23 mouse cellular contexts compared by ENCODE assay signal in the genomic region with DNA sequence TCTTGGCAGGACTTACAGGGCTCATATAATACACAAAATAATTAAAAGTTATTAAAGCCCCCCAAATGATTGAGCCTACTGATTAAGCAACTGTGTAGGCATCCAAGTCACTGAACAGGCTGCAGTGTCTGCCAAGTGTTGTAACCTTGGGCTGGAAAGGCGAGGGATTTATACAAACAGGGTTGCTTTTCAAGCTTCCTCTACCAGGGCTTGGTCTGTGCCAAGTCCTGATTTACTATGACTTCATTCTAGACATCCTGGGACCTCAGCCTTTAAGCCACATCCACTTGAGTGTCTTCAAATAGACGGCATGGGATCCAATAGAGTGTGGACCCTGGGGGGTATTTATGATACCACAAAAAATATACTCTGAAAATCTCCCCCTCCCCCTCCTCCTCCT. TPM values are rescaled to one million over a fixed set of nuclear protein-coding genes. Genes with fewer than 3 reads are reported as not detected.
DNase-seq lines count a peak whose midpoint lies in the region; ATAC-seq and TF ChIP-seq lines count a peak whose summit lies in the region.
"Had no signal": no experiment of that assay in that cellular context is flagged by ENCODE, and none has a peak within 500 bp of the region (broad histone marks: within the 10 kb centered on the region; RNA-seq: fewer than 3 reads in every experiment).

No protein-coding gene starts in this region.

- DNase-seq in forebrain, embryonic 10.5 days (ENCODE audit: extremely low spot score, low spot score), result no peak
- peak; percentile 41 for DNase-seq in lung, embryonic 14.5 days
- DNase-seq in lung, postnatal 10 days, result no peak
- DNase-seq in adrenal gland, adult 8-10 months, result peak; percentile 19
- DNase-seq in brain, embryonic 14.5 days (ENCODE audit: low read depth), result peak; percentile 75
- DNase-seq in right cerebral cortex, postnatal 25 days, result no peak
- DNase-seq: cerebellum, adult 11 months; cerebellum, postnatal 10 days; heart, postnatal 10 days had no signal

- WGBS in forebrain, embryonic 16.5 days, result 29% methylated on average over 2 of the region's 2 CpGs
- WGBS in forebrain, embryonic 10.5 days, result 89% methylated on average over 2 of the region's 2 CpGs
- 37% methylated on average over 2 of the region's 2 CpGs for WGBS in lung, embryonic 14.5 days

- peaks cover 5% of the 10 kb centered on the region; the same call in 1 of the 2 replicates for H3K4me1 ChIP-seq in forebrain, embryonic 16.5 days (replicated peaks; ENCODE audit: control insufficient read depth, insufficient read depth, low read length)
- peaks cover 14% of the 10 kb centered on the region for H3K4me1 ChIP-seq in forebrain, embryonic 10.5 days
- H3K4me1 ChIP-seq in lung, embryonic 14.5 days (ENCODE audit: insufficient read depth), result no peaks in the 10 kb centered on the region
- H3K4me1 ChIP-seq: heart, embryonic 10.5 days; hindbrain, embryonic 12.5 days; intestine, embryonic 15.5 days had no signal

- H3K9me3 ChIP-seq in forebrain, embryonic 16.5 days (ENCODE audit: control insufficient read depth, low read length), result no peaks in the 10 kb centered on the region
- H3K9me3 ChIP-seq in forebrain, embryonic 10.5 days, result no peaks in the 10 kb centered on the region
- H3K9me3 ChIP-seq in lung, embryonic 14.5 days (ENCODE audit: low read depth, low read length), result no peaks in the 10 kb centered on the region
- H3K9me3 ChIP-seq: embryonic facial prominence, embryonic 15.5 days; heart, embryonic 10.5 days; hindbrain, embryonic 12.5 days; intestine, embryonic 15.5 days; limb, embryonic 13.5 days had no signal

- no peak overlapping the region for H3K9ac ChIP-seq in forebrain, embryonic 16.5 days (replicated peaks; ENCODE audit: low read depth, low read length)
- no peak overlapping the region for H3K9ac ChIP-seq in lung, embryonic 14.5 days
- H3K9ac ChIP-seq: embryonic facial prominence, embryonic 15.5 days; hindbrain, embryonic 12.5 days; intestine, embryonic 15.5 days; limb, embryonic 13.5 days; liver, embryonic 14.5 days had no signal

- no peak overlapping the region for H3K27ac ChIP-seq in forebrain, embryonic 16.5 days (ENCODE audit: low read length)
- no peak overlapping the region for H3K27ac ChIP-seq in forebrain, embryonic 10.5 days
- no peak overlapping the region for H3K27ac ChIP-seq in lung, embryonic 14.5 days (ENCODE audit: low read depth)
- H3K27ac ChIP-seq: embryonic facial prominence, embryonic 15.5 days; heart, embryonic 10.5 days; hindbrain, embryonic 12.5 days; intestine, embryonic 15.5 days; limb, embryonic 13.5 days; liver, embryonic 14.5 days; macrophage had no signal

- TF ChIP-seq POLR2A in brain, embryonic 14.5 days (IDR thresholded peaks at IDR 0.05; ENCODE audit: borderline replicate concordance, extremely low read depth, insufficient read depth, insufficient read length, poor library complexity, severe bottlenecking), result no peak

- 0 out of 2 replicates have a peak, but pooled peaks have one; percentile 49 for ATAC-seq in forebrain, embryonic 16.5 days
- ATAC-seq in lung, embryonic 14.5 days (ENCODE audit: insufficient read depth), result peak; percentile 69
- ATAC-seq: intestine, embryonic 15.5 days; Patski had no signal

- no peaks in the 10 kb centered on the region for H3K27me3 ChIP-seq in forebrain, embryonic 16.5 days (replicated peaks; ENCODE audit: control insufficient read depth, insufficient read depth, low read length)
- no peaks in the 10 kb centered on the region for H3K27me3 ChIP-seq in forebrain, embryonic 10.5 days (ENCODE audit: poor library complexity, severe bottlenecking)
- no peaks in the 10 kb centered on the region for H3K27me3 ChIP-seq in lung, embryonic 14.5 days (ENCODE audit: insufficient read depth, low read length)
- H3K27me3 ChIP-seq: embryonic facial prominence, embryonic 15.5 days; hindbrain, embryonic 12.5 days; intestine, embryonic 15.5 days; Patski had no signal

- no peaks in the 10 kb centered on the region for H3K36me3 ChIP-seq in forebrain, embryonic 16.5 days (ENCODE audit: control insufficient read depth, insufficient read depth)
- H3K36me3 ChIP-seq in forebrain, embryonic 10.5 days (replicated peaks), result no peaks in the 10 kb centered on the region
- no peaks in the 10 kb centered on the region for H3K36me3 ChIP-seq in lung, embryonic 14.5 days (ENCODE audit: insufficient read depth)
- H3K36me3 ChIP-seq: embryonic facial prominence, embryonic 15.5 days; heart, embryonic 10.5 days; hindbrain, embryonic 12.5 days; intestine, embryonic 15.5 days; limb, embryonic 13.5 days had no signal

- no peak for TF ChIP-seq CTCF in lung, embryonic 14.5 days (IDR thresholded peaks at IDR 0.05; ENCODE audit: low read depth)
- TF ChIP-seq CTCF in brain, embryonic 14.5 days (IDR thresholded peaks at IDR 0.05; ENCODE audit: borderline replicate concordance, extremely low read depth, insufficient read depth, insufficient read length), result no peak

- H3K4me2 ChIP-seq in forebrain, embryonic 16.5 days (ENCODE audit: low read length), result no peak overlapping the region
- no peak overlapping the region for H3K4me2 ChIP-seq in lung, embryonic 14.5 days
- H3K4me2 ChIP-seq: embryonic facial prominence, embryonic 15.5 days; hindbrain, embryonic 12.5 days; intestine, embryonic 15.5 days; limb, embryonic 13.5 days; midbrain, embryonic 11.5 days had no signal

- no peak overlapping the region for H3K4me3 ChIP-seq in forebrain, embryonic 16.5 days (replicated peaks; ENCODE audit: low read length)
- no peak overlapping the region for H3K4me3 ChIP-seq in forebrain, embryonic 10.5 days
- H3K4me3 ChIP-seq in lung, embryonic 14.5 days (ENCODE audit: low read depth, low read length), result no peak overlapping the region
- H3K4me3 ChIP-seq: embryonic facial prominence, embryonic 15.5 days; heart, embryonic 10.5 days; hindbrain, embryonic 12.5 days; intestine, embryonic 15.5 days; limb, embryonic 13.5 days had no signal

RNA-seq across cellular contexts. Expression of a gene that starts 32.3 kb away (rescaled TPM):
- 0.35 TPM in 1 of 2 replicates, not detected in the other for polyA plus RNA-seq in forebrain, embryonic 16.5 days (2015; fragmentation: Nextera tagmentation; extraction: Ambion mirVana)
- not detected in 2 replicates for polyA plus RNA-seq in forebrain, embryonic 10.5 days (2016; fragmentation: Nextera tagmentation; extraction: Ambion mirVana)
- not detected in 2 replicates for polyA plus RNA-seq in lung, embryonic 14.5 days (2014; fragmentation: Nextera tagmentation; extraction: Ambion mirVana)
- under 1 TPM in 2 of 4 experiments, not detected in 2; 0.49 to 0.62 TPM for total RNA-seq in adrenal gland, adult 8-10 months (2022)
- 0.43 and 0.55 TPM in 2 replicates for polyA plus RNA-seq in brain, embryonic 14.5 days (2012; rRNA removed)
- total RNA-seq: gastrocnemius, postnatal 4 days; heart, postnatal 10 days had no signal
- polyA plus RNA-seq: embryonic facial prominence, embryonic 15.5 days; heart, embryonic 10.5 days; intestine, embryonic 15.5 days; kidney, embryonic 14.5 days; limb, embryonic 13.5 days; liver, embryonic 14.5 days; macrophage; midbrain, embryonic 11.5 days; neural tube, embryonic 11.5 days; Patski; small intestine, adult 2 months had no signal

RNA-seq across cellular contexts. Expression of a gene that starts 39.9 kb away (rescaled TPM):
- polyA plus RNA-seq in forebrain, embryonic 16.5 days (2015; fragmentation: Nextera tagmentation; extraction: Ambion mirVana), result 13.9 and 15.5 TPM in 2 replicates
- 8.7 and 9.9 TPM in 2 replicates for polyA plus RNA-seq in forebrain, embryonic 10.5 days (2016; fragmentation: Nextera tagmentation; extraction: Ambion mirVana)
- polyA plus RNA-seq in lung, embryonic 14.5 days (2014; fragmentation: Nextera tagmentation; extraction: Ambion mirVana), result 9.8 and 10.5 TPM in 2 replicates
- 10 to 100 TPM; 21.1 to 25.5 (median 23.7) TPM for total RNA-seq in adrenal gland, adult 8-10 months (2022)
- 5.2 and 11.0 TPM in 2 replicates for polyA plus RNA-seq in brain, embryonic 14.5 days (2012; rRNA removed)

Comparison
In these comparisons a context has a peak if more than half of its experiments do, and no peak if none do; other contexts are left out.
1. DNase-seq: peak in lung, embryonic 14.5 days (single experiment), adrenal gland, adult 8-10 months (single experiment) and brain, embryonic 14.5 days (single experiment); none in forebrain, embryonic 10.5 days (single experiment), lung, postnatal 10 days (single experiment) and right cerebral cortex, postnatal 25 days (single experiment).